Mouse (Mus musculus) small intestine, adult 2 months (tissue): Measurements from ENCODE around the gene Fam168a. TPM values are rescaled to one million over a fixed set of nuclear protein-coding genes. Genes with fewer than 3 reads are reported as not detected.

Experiments used
- H3K27ac ChIP-seq: fragments of 200-500 bp; 2 replicates; pipeline ENCODE4 v1.5.1; 2012; ENCODE audit warnings: low read depth, low read length, control low read depth, inconsistent platforms; ENCODE audit not compliant: insufficient read depth
- H3K27me3 ChIP-seq: fragments of 200-500 bp; 2 replicates; pipeline ENCODE4 v1.6.1; 2012; ENCODE audit warnings: mild to moderate bottlenecking, moderate library complexity, low read length, inconsistent platforms; ENCODE audit not compliant: control insufficient read depth, insufficient read depth
- H3K36me3 ChIP-seq: fragments of 200-500 bp; 2 replicates; pipeline ENCODE4 v1.6.1; 2012; ENCODE audit warnings: mild to moderate bottlenecking, low read length, control low read depth, inconsistent platforms; ENCODE audit not compliant: control insufficient read depth, insufficient read depth
- H3K4me1 ChIP-seq: fragments of 200-500 bp; 2 replicates; pipeline ENCODE4 v1.6.1; 2012; ENCODE audit warnings: low read length, inconsistent platforms, mixed read lengths; ENCODE audit not compliant: control insufficient read depth, insufficient read depth, insufficient read length
- H3K4me3 ChIP-seq: fragments of 200-500 bp; 2 replicates; pipeline ENCODE4 v1.5.1; 2012; ENCODE audit warnings: low read depth, mild to moderate bottlenecking, control low read depth, inconsistent platforms, low read length, moderate library complexity
- CTCF ChIP-seq: fragments of 200-500 bp; IDR thresholded peaks from 2 replicates; pipeline ENCODE4 v1.5.1; 2012; ENCODE audit warnings: low read depth, mild to moderate bottlenecking, control low read depth, inconsistent platforms, low read length, moderate library complexity, mixed read lengths; ENCODE audit not compliant: insufficient replicate concordance, insufficient read length; ENCODE audit errors: extremely low read depth
- POLR2A ChIP-seq: fragments of 200-500 bp; IDR thresholded peaks from 2 replicates; pipeline ENCODE4 v1.6.1; 2012; ENCODE audit warnings: low read depth, mild to moderate bottlenecking, control low read depth, inconsistent platforms, low read length, moderate library complexity
- WGBS: fragments of 180-500 bp; shearing (Covaris S2); methylation state at CpG from one replicate; pipeline ENCODE4 v1.1.7; 2018; 5-methylcytosine and 5-hydroxymethylcytosine counted together
- polyA plus RNA-seq: library from polyadenylated mRNA; depleted of rRNA; stranded (reverse); fragments of >200 nt; gene quantifications from 2 replicates; pipeline ENCODE4 v1.2.3, GENCODE M21; 2012; rRNA removed

The Fam168a gene
- polyA plus RNA-seq, 1 experiment = 43.9 TPM

DNA sequence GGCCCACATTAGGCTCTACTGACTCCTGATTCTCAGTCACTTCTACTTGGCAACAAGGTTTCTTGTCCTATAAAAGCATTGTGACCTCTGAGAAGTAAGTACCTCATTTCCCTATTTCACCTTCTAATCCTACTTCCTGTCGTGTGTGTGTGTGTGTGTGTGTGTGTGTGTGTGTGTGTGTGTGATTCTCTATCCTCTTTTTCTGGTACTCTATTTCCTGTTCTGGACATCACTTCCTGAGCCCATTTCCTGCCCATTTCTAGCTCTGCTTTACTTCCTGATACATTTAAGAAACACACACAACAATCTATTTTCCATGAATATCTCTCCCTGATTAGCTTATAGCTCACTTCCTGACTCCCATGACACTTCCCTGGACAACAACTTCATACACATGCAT, 169.4 kb downstream of the Fam168a start:
- no peak overlapping the region for H3K27ac ChIP-seq
- no peak overlapping the region for H3K4me3 ChIP-seq
- no peaks in the 10 kb centered on the region for H3K36me3 ChIP-seq
- H3K27me3 ChIP-seq = no peaks in the 10 kb centered on the region
- WGBS = 35% methylated on average over 1 of the region's 1 CpGs
- TF ChIP-seq CTCF = no peak
- H3K4me1 ChIP-seq = peaks cover 5% of the 10 kb centered on the region

DNA sequence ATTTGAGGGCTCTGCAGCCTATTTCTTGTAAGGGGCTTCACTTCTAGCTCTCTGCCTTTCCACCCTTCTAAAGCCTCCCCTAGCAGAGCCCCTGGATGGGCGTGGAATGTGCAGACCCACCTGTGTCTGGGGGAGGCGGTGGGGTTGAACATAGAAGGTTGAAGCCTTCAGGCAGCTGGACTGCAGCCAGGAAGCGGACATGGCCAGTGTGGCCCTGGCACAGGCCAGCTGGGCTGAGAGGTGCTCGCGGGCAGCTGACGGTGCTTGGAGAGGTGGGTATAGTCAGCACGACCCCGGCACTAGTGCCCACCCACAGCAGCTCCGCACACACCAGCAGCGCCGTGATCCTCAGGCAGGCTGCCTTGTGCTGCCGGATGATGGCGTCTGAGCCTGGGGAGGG, 169.9 kb downstream of the Fam168a start:
- peaks cover 5% of the 10 kb centered on the region for H3K4me1 ChIP-seq
- H3K4me3 ChIP-seq = no peak overlapping the region
- no peaks in the 10 kb centered on the region for H3K36me3 ChIP-seq
- WGBS = 91% methylated on average over 13 of the region's 13 CpGs
- H3K27ac ChIP-seq = no peak overlapping the region
- no peaks in the 10 kb centered on the region for H3K27me3 ChIP-seq
- TF ChIP-seq CTCF (no peak), POLR2A (no peak)

GRCm38 (mm10) chr7:100876771-100877170, 170.3 kb downstream of the Fam168a start:
- no peak for TF ChIP-seq CTCF
- no peak for TF ChIP-seq POLR2A
- Histone ChIP-seq H3K4me3 (no peak overlapping the region), H3K4me1 (peaks cover 5% of the 10 kb centered on the region), H3K36me3 (no peaks in the 10 kb centered on the region), H3K27me3 (no peaks in the 10 kb centered on the region), H3K27ac (no peak overlapping the region)
- WGBS = 85% methylated on average over 9 of the region's 9 CpGs

- TF ChIP-seq CTCF = peak; percentile 69
- TF ChIP-seq POLR2A = no peak
- Histone ChIP-seq H3K36me3 (no peaks in the 10 kb centered on the region), H3K27ac (no peak overlapping the region), H3K27me3 (no peaks in the 10 kb centered on the region), H3K4me3 (peak overlapping the region; percentile 24), H3K4me1 (peaks cover 5% of the 10 kb centered on the region)
- 26% methylated on average over 20 of the region's 20 CpGs for WGBS
These were observed 173.2 kb downstream of the Fam168a start for GRCm38 (mm10) chr7:100879595-100879994.

GRCm38 (mm10) chr7:100881531-100881930, 175.1 kb downstream of the Fam168a start:
- H3K36me3 ChIP-seq = no peaks in the 10 kb centered on the region
- WGBS = 90% methylated on average over 9 of the region's 9 CpGs
- H3K27me3 ChIP-seq = no peaks in the 10 kb centered on the region
- H3K4me1 ChIP-seq = peaks cover 4% of the 10 kb centered on the region
- no peak overlapping the region for H3K4me3 ChIP-seq
- TF ChIP-seq CTCF (no peak), POLR2A (no peak)
- H3K27ac ChIP-seq = no peak overlapping the region

DNA sequence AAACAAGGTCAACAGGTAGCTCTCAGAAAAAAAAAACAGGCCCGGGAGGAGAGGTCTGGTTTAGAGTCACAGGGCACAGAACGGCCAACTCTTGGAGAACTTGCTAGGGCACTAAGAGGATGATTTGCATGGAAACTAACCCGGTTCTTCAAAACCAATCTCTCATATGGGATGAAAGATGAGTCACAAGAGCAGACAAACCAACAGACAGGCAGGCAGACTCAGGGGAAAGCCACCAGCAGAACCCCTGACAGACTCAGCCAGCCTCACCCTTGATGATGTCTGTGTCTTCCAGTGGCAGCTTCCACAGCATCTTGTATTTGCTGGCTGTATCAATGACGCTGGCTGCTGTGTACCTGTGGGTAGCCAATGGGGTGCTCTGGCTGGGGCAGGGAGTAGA, 175.5 kb downstream of the Fam168a start:
- H3K4me1 ChIP-seq = peaks cover 4% of the 10 kb centered on the region
- H3K27me3 ChIP-seq = no peaks in the 10 kb centered on the region
- no peak overlapping the region for H3K27ac ChIP-seq
- H3K4me3 ChIP-seq = no peak overlapping the region
- WGBS = 85% methylated on average over 4 of the region's 4 CpGs
- TF ChIP-seq POLR2A (no peak), CTCF (no peak)
- H3K36me3 ChIP-seq = no peaks in the 10 kb centered on the region

DNA sequence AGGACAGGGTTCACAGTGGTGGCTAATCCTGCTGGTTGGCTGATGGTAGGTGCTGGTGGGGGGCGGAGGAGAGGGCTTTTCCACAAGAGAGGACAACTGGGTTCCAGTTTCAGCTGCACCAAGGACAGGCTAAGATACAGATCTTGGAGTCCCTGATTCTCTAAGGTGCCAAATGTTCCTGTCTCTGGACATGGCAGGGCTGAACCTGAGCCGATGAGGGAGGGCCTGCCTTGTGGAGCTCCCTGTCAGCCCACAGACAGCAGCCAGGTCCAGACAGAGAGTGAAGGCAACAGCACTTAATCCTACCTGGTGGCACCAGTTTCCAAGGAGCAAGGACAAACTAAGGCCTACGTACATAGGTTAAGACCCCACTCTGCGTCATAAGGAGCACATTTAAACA, 178.0 kb downstream of the Fam168a start:
- TF ChIP-seq CTCF (no peak), POLR2A (no peak)
- no peak overlapping the region for H3K4me3 ChIP-seq
- H3K27me3 ChIP-seq = no peaks in the 10 kb centered on the region
- no peaks in the 10 kb centered on the region for H3K36me3 ChIP-seq
- H3K27ac ChIP-seq = no peak overlapping the region
- WGBS = 94% methylated on average over 4 of the region's 4 CpGs
- H3K4me1 ChIP-seq = peaks cover 4% of the 10 kb centered on the region

DNA sequence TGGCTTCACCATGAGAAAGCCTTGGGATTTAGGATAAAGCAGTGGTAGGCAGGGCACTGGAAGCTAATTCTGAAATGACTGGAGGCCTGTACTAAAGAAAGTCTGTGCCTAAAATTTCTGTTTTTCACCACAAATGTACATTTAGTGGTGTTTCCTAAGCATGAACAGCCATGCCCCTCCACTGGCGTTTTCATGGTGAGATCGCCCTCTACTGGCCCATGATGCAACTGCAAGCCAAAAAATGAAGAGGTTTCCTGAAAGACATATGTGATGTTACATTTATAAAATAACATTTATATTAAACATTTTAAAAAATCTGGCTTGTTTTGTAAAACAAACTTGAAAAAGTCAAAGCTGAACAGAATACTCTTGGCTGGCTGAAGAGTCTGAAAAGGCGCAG, 180.1 kb downstream of the Fam168a start:
- Histone ChIP-seq H3K4me3 (no peak overlapping the region), H3K4me1 (no peaks in the 10 kb centered on the region), H3K27me3 (no peaks in the 10 kb centered on the region), H3K27ac (no peak overlapping the region), H3K36me3 (no peaks in the 10 kb centered on the region)
- WGBS = 24% methylated on average over 3 of the region's 3 CpGs
- TF ChIP-seq POLR2A = no peak
- TF ChIP-seq CTCF = peak; percentile 75; the same call in 1 of the 2 replicates

Other genes with a start within 250 kb of the Fam168a start
- 0.11 and 0.23 TPM in 2 replicates for gene Ucp3, start 233.6 kb upstream of the Fam168a start, polyA plus RNA-seq
- 597 and 876 TPM in 2 replicates for gene Ucp2, start 213.3 kb upstream of the Fam168a start, polyA plus RNA-seq
- 0.29 and 0.49 TPM in 2 replicates for gene Dnajb13, start 191.7 kb upstream of the Fam168a start, polyA plus RNA-seq
- gene Coa4, start 169.6 kb upstream of the Fam168a start, polyA plus RNA-seq = 9.4 and 14.8 TPM in 2 replicates
- gene Rab6a, start 99.2 kb upstream of the Fam168a start, polyA plus RNA-seq = 28.5 and 44.3 TPM in 2 replicates
- 7.8 and 8.0 TPM in 2 replicates for gene Mrpl48, start 98.3 kb upstream of the Fam168a start, polyA plus RNA-seq
- 8.2 and 18.4 TPM in 2 replicates for gene Plekhb1, start 44.2 kb upstream of the Fam168a start, polyA plus RNA-seq
- 7.0 and 9.5 TPM in 2 replicates for gene Relt, start 156.8 kb downstream of the Fam168a start, polyA plus RNA-seq
- 6.8 and 8.0 TPM in 2 replicates for gene Arhgef17, start 225.5 kb downstream of the Fam168a start, polyA plus RNA-seq